Comparison of ENCODE assay signal across 23 mouse cellular contexts in the genomic region with DNA sequence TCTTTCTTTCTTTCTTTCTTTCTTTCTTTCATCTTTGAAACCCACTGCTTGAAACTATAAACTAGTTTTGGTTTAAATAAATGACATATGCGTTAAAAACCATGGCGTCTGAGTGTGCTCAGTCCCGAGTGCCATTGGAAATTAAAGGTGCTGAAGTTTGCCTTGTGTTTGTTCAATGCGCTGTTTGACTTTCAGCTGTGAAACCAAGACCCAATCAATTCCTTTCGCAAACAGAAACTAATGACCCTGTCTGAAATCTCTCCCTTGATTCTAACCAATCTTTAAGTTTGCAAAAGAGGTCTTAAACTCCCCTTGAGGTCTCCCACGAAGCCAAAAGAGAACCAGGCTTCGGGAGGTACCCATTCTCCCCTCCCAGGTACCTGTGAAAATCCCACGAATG. TPM values are rescaled to one million over a fixed set of nuclear protein-coding genes. Genes with fewer than 3 reads are reported as not detected.
A peak's percentile ranks its signal among the peaks of the same experiment; 100 is the strongest.
DNase-seq lines count a peak whose midpoint lies in the region; ATAC-seq and TF ChIP-seq lines count a peak whose summit lies in the region.
"Had no signal": no experiment of that assay in that cellular context is flagged by ENCODE, and none has a peak within 500 bp of the region (broad histone marks: within the 10 kb centered on the region; RNA-seq: fewer than 3 reads in every experiment).

No protein-coding gene starts in this region.

- no peak overlapping the region for H3K4me3 ChIP-seq in lung, embryonic 15.5 days
- peak overlapping the region; percentile 18 for H3K4me3 ChIP-seq in intestine, embryonic 15.5 days (replicated peaks)
- peak overlapping the region; percentile 20; the same call in 1 of the 2 replicates for H3K4me3 ChIP-seq in liver, embryonic 15.5 days (replicated peaks)
- H3K4me3 ChIP-seq in stomach, postnatal 0 days (ENCODE audit: low read depth, low read length): no peak overlapping the region
- H3K4me3 ChIP-seq: forebrain, embryonic 10.5 days; heart, embryonic 12.5 days; hindbrain, embryonic 13.5 days; kidney, embryonic 15.5 days; limb, embryonic 13.5 days had no signal

- ATAC-seq in lung, embryonic 15.5 days (ENCODE audit: borderline replicate concordance, extremely low read depth, low FRiP score, low TSS enrichment): no peak
- ATAC-seq in intestine, embryonic 15.5 days: no peak
- no peak for ATAC-seq in liver, embryonic 15.5 days (ENCODE audit: insufficient read depth)
- ATAC-seq in stomach, postnatal 0 days (ENCODE audit: low FRiP score, low TSS enrichment): no peak
- ATAC-seq: activated CD4-positive, CD25-positive, alpha-beta regulatory T cell, adult 4 months; forebrain, postnatal 0 days; inflammation-experienced regulatory T-cells, adult 6 months; Patski had no signal

- no peaks in the 10 kb centered on the region for H3K9me3 ChIP-seq in lung, embryonic 15.5 days
- H3K9me3 ChIP-seq in intestine, embryonic 15.5 days: no peaks in the 10 kb centered on the region
- no peaks in the 10 kb centered on the region for H3K9me3 ChIP-seq in liver, embryonic 15.5 days (replicated peaks)
- H3K9me3 ChIP-seq in stomach, postnatal 0 days (ENCODE audit: control insufficient read depth, low read length): no peaks in the 10 kb centered on the region
- H3K9me3 ChIP-seq: forebrain, embryonic 10.5 days; heart, embryonic 12.5 days; hindbrain, embryonic 13.5 days; kidney, embryonic 15.5 days; limb, embryonic 13.5 days had no signal

- H3K9ac ChIP-seq in lung, embryonic 15.5 days: no peak overlapping the region
- H3K9ac ChIP-seq in intestine, embryonic 15.5 days: 0 out of 2 replicates have a peak overlapping the region, but pooled peaks have one; percentile 8
- H3K9ac ChIP-seq in liver, embryonic 15.5 days: no peak overlapping the region
- H3K9ac ChIP-seq in stomach, postnatal 0 days (ENCODE audit: low read length): 0 out of 2 replicates have a peak overlapping the region, but pooled peaks have one; percentile 45
- H3K9ac ChIP-seq: forebrain, postnatal 0 days; heart, embryonic 12.5 days; hindbrain, embryonic 13.5 days; kidney, embryonic 15.5 days; limb, embryonic 13.5 days had no signal

- 0 out of 2 replicates have a peak, but pooled peaks cover 6% of the 10 kb centered on the region for H3K4me1 ChIP-seq in lung, embryonic 15.5 days
- H3K4me1 ChIP-seq in intestine, embryonic 15.5 days (replicated peaks): peaks cover 4% of the 10 kb centered on the region; the same call in 1 of the 2 replicates
- H3K4me1 ChIP-seq in liver, embryonic 15.5 days (replicated peaks): no peaks in the 10 kb centered on the region
- no peaks in the 10 kb centered on the region for H3K4me1 ChIP-seq in stomach, postnatal 0 days (replicated peaks; ENCODE audit: control insufficient read depth, insufficient read depth)
- H3K4me1 ChIP-seq: limb, embryonic 13.5 days had no signal

- no peak for TF ChIP-seq EP300 in stomach, postnatal 0 days (optimal IDR thresholded peaks at IDR 0.05)

- H3K27me3 ChIP-seq in lung, embryonic 15.5 days: peaks cover 27% of the 10 kb centered on the region
- peaks cover 7% of the 10 kb centered on the region; the same call in 1 of the 2 replicates for H3K27me3 ChIP-seq in intestine, embryonic 15.5 days (replicated peaks)
- peaks cover 21% of the 10 kb centered on the region for H3K27me3 ChIP-seq in liver, embryonic 15.5 days
- no peaks in the 10 kb centered on the region for H3K27me3 ChIP-seq in stomach, postnatal 0 days (ENCODE audit: control insufficient read depth, insufficient read depth, low read length)
- H3K27me3 ChIP-seq: Patski had no signal

- WGBS in lung, embryonic 15.5 days: 52% methylated on average over 8 of the region's 8 CpGs
- 59% methylated on average over 8 of the region's 8 CpGs for WGBS in intestine, embryonic 15.5 days
- WGBS in liver, embryonic 15.5 days (ENCODE audit: insufficient replicate concordance): 52% methylated on average over 8 of the region's 8 CpGs
- 56% methylated on average over 8 of the region's 8 CpGs for WGBS in stomach, postnatal 0 days

- no peaks in the 10 kb centered on the region for H3K36me3 ChIP-seq in lung, embryonic 15.5 days
- H3K36me3 ChIP-seq in intestine, embryonic 15.5 days: no peaks in the 10 kb centered on the region
- H3K36me3 ChIP-seq in liver, embryonic 15.5 days (replicated peaks): no peaks in the 10 kb centered on the region
- no peaks in the 10 kb centered on the region for H3K36me3 ChIP-seq in stomach, postnatal 0 days (ENCODE audit: control insufficient read depth, insufficient read depth, low read length)
- H3K36me3 ChIP-seq: forebrain, embryonic 10.5 days; heart, embryonic 12.5 days; hindbrain, embryonic 13.5 days; kidney, embryonic 15.5 days; limb, embryonic 13.5 days had no signal

- no peak overlapping the region for H3K27ac ChIP-seq in lung, embryonic 15.5 days
- no peak overlapping the region for H3K27ac ChIP-seq in intestine, embryonic 15.5 days
- no peak overlapping the region for H3K27ac ChIP-seq in liver, embryonic 15.5 days (replicated peaks)
- H3K27ac ChIP-seq in stomach, postnatal 0 days (replicated peaks): peak overlapping the region; percentile 58; the same call in 1 of the 2 replicates
- H3K27ac ChIP-seq: forebrain, embryonic 10.5 days; hindbrain, embryonic 13.5 days; kidney, embryonic 15.5 days; limb, embryonic 13.5 days had no signal

- DNase-seq in lung, postnatal 10 days: no peak
- no peak for DNase-seq in stomach, postnatal 0 days (ENCODE audit: low spot score)
- DNase-seq in cerebellum, adult 9-10 months: no peak
- DNase-seq in adrenal gland, postnatal 25 days: no peak
- DNase-seq: adrenal gland, postnatal 14 days; cerebellum, adult 18-20 months; cerebellum, postnatal 36 days; forebrain, postnatal 0 days; gastrocnemius, postnatal 36 days; heart, postnatal 14 days; thymus, adult 2 months had no signal

- TF ChIP-seq CTCF in stomach, postnatal 0 days (IDR thresholded peaks at IDR 0.05; ENCODE audit: low read depth): no peak

- peak overlapping the region; percentile 35 for H3K4me2 ChIP-seq in lung, embryonic 15.5 days
- H3K4me2 ChIP-seq in intestine, embryonic 15.5 days (replicated peaks): peak overlapping the region; percentile 55
- peak overlapping the region; percentile 50 for H3K4me2 ChIP-seq in liver, embryonic 15.5 days
- H3K4me2 ChIP-seq in stomach, postnatal 0 days (replicated peaks; ENCODE audit: low read depth): peak overlapping the region; percentile 46
- H3K4me2 ChIP-seq: heart, embryonic 12.5 days; hindbrain, embryonic 13.5 days; kidney, embryonic 15.5 days; limb, embryonic 13.5 days; midbrain, embryonic 11.5 days had no signal

RNA-seq across cellular contexts. Expression of a gene that starts 30.3 kb away (rescaled TPM):
- 63.6 and 72.3 TPM in 2 replicates for polyA plus RNA-seq in lung, embryonic 15.5 days (2015; fragmentation: Nextera tagmentation; extraction: Ambion mirVana)
- polyA plus RNA-seq in intestine, embryonic 15.5 days (2015; fragmentation: Nextera tagmentation; extraction: Ambion mirVana): 46.9 and 56.5 TPM in 2 replicates
- 8.0 and 9.1 TPM in 2 replicates for polyA plus RNA-seq in liver, embryonic 15.5 days (2015; fragmentation: Nextera tagmentation; extraction: Ambion mirVana)
- 34.7 and 35.6 TPM in 2 replicates for polyA plus RNA-seq in stomach, postnatal 0 days (2015; fragmentation: Nextera tagmentation; extraction: Ambion mirVana)
- 73.0 and 74.7 TPM in 2 replicates for total RNA-seq in adrenal gland, postnatal 25 days (2021)

Comparison
In these comparisons a context has a peak if more than half of its experiments do, and no peak if none do; other contexts are left out.
1. H3K4me3 ChIP-seq: peak in intestine, embryonic 15.5 days (single experiment) and liver, embryonic 15.5 days (single experiment); none in lung, embryonic 15.5 days (single experiment) and stomach, postnatal 0 days (single experiment).
2. H3K9ac ChIP-seq: peak in intestine, embryonic 15.5 days (single experiment) and stomach, postnatal 0 days (single experiment); none in lung, embryonic 15.5 days (single experiment) and liver, embryonic 15.5 days (single experiment).
3. Peak in every context shown above with its lines, with median percentiles within 50 percentile points of each other: H3K4me2 ChIP-seq.